Mouse (Mus musculus) T-cell, adult 2 months (primary cell): Measurements from ENCODE around the gene Cox15.
A peak's percentile ranks its signal among the peaks of the same experiment; 100 is the strongest.

Experiments
- DNase-seq: peaks from one replicate; pipeline ENCODE4 v3.0.0; 2022; ENCODE audit warnings: low spot score

The Cox15 gene

GRCm38 (mm10) chr19:43752489-43753225 lies at the start of gene Cox15, which contains the start of gene Cutc:
Gene Cox15, minus strand, starts transcription at chr19:43753000.
Gene Cutc, plus strand, starts transcription at chr19:43752996.
- DNase-seq = peak; percentile 96

GRCm38 (mm10) chr19:43801427-43802051 lies 48.7 kb upstream of the Cox15 start:
- no peak for DNase-seq

GRCm38 (mm10) chr19:43797216-43797615 lies 44.4 kb upstream of the Cox15 start:
- no peak for DNase-seq

- DNase-seq = no peak
Measured at GRCm38 (mm10) chr19:43795511-43795910, 42.7 kb upstream of the Cox15 start.

GRCm38 (mm10) chr19:43793951-43794350 lies 41.2 kb upstream of the Cox15 start:
- no peak for DNase-seq

- no peak for DNase-seq
Measured at GRCm38 (mm10) chr19:43792537-43792936, 39.7 kb upstream of the Cox15 start.

- no peak for DNase-seq
Measured at GRCm38 (mm10) chr19:43789817-43790216, 37.0 kb upstream of the Cox15 start.

GRCm38 (mm10) chr19:43786249-43787026 lies 33.6 kb upstream of the Cox15 start:
- no peak for DNase-seq

GRCm38 (mm10) chr19:43784761-43785160 lies 32.0 kb upstream of the Cox15 start:
- no peak for DNase-seq

- no peak for DNase-seq
Measured at GRCm38 (mm10) chr19:43781980-43782379, 29.2 kb upstream of the Cox15 start, which contains the start of gene Abcc2. Gene Abcc2, plus strand, starts transcription at chr19:43782192.

GRCm38 (mm10) chr19:43780391-43780790 lies 27.6 kb upstream of the Cox15 start:
- no peak for DNase-seq

GRCm38 (mm10) chr19:43777308-43777707 lies 24.5 kb upstream of the Cox15 start:
- no peak for DNase-seq

- no peak for DNase-seq
Measured at GRCm38 (mm10) chr19:43776561-43776960, 23.8 kb upstream of the Cox15 start.

GRCm38 (mm10) chr19:43775433-43775832 lies 22.6 kb upstream of the Cox15 start:
- no peak for DNase-seq

GRCm38 (mm10) chr19:43772311-43772710 lies 19.5 kb upstream of the Cox15 start:
- no peak for DNase-seq

- DNase-seq = peak; percentile 7
Measured at GRCm38 (mm10) chr19:43771499-43771969, 18.7 kb upstream of the Cox15 start.

GRCm38 (mm10) chr19:43770584-43770983 lies 17.8 kb upstream of the Cox15 start:
- no peak for DNase-seq

- no peak for DNase-seq
Measured at GRCm38 (mm10) chr19:43769366-43769960, 16.7 kb upstream of the Cox15 start.

GRCm38 (mm10) chr19:43767549-43768322 lies 14.9 kb upstream of the Cox15 start:
- DNase-seq = no peak

- no peak for DNase-seq
Measured at GRCm38 (mm10) chr19:43766451-43766850, 13.7 kb upstream of the Cox15 start.

GRCm38 (mm10) chr19:43762410-43762809 lies 9.6 kb upstream of the Cox15 start:
- DNase-seq = no peak
